Mouse (Mus musculus) ES-E14 (cell line): ENCODE measurements around the gene Rabgap1l. TPM values are rescaled to one million over a fixed set of nuclear protein-coding genes. Genes with fewer than 3 reads are reported as not detected.

Experiments
- DNase-seq: peaks from one replicate; pipeline ENCODE4 v3.0.0-alpha.2; 2013; ENCODE audit warnings: low read depth, low spot score
- H3K27ac ChIP-seq: 2 replicates; pipeline ENCODE4 v1.5.1; 2012; ENCODE audit warnings: low read depth, mild to moderate bottlenecking, low read length, moderate library complexity, mixed read lengths; ENCODE audit not compliant: poor library complexity, insufficient read depth, severe bottlenecking
- H3K36me3 ChIP-seq: 2 replicates; pipeline ENCODE4 v1.6.1; 2012; ENCODE audit warnings: mild to moderate bottlenecking, low read length, moderate library complexity, mixed read lengths; ENCODE audit not compliant: control insufficient read depth, poor library complexity, insufficient read depth, severe bottlenecking
- H3K4me1 ChIP-seq, 2 experiments: fragments of 150-350 bp in 1 of 2; sonication (generic) in 1 of 2; 2 replicates each; pipeline ENCODE4 v1.6.1; 2012; ENCODE audit warnings: low read length in 2 of 2, mild to moderate bottlenecking in 1 of 2, mixed read lengths in 1 of 2; ENCODE audit not compliant: control insufficient read depth in 2 of 2, insufficient read depth in 2 of 2, poor library complexity in 1 of 2
- H3K4me3 ChIP-seq, 2 experiments: fragments of 150-350 bp in 1 of 2; sonication (generic) in 1 of 2; 2 replicates each; pipeline ENCODE4 v1.5.1; 2012; ENCODE audit warnings: low read length in 2 of 2, low read depth in 1 of 2, mild to moderate bottlenecking in 1 of 2, mixed read lengths in 1 of 2; ENCODE audit not compliant: insufficient read depth in 1 of 2, poor library complexity in 1 of 2, severe bottlenecking in 1 of 2
- H3K9ac ChIP-seq: 2 replicates; pipeline ENCODE4 v1.6.1; 2012; ENCODE audit warnings: low read depth, mild to moderate bottlenecking, low read length, mixed read lengths; ENCODE audit not compliant: poor library complexity, insufficient read depth, severe bottlenecking
- H3K9me3 ChIP-seq: fragments of 150-350 bp; sonication (generic); 2 replicates; pipeline ENCODE4 v1.6.1; 2012; ENCODE audit warnings: low read depth, mild to moderate bottlenecking, low read length; ENCODE audit not compliant: control insufficient read depth, insufficient read depth
- CHD2 ChIP-seq: IDR thresholded peaks from 2 replicates; pipeline ENCODE4 v1.6.1; 2014; ENCODE audit warnings: mild to moderate bottlenecking, low read depth, low read length, inconsistent platforms
- HCFC1 ChIP-seq: IDR thresholded peaks from 2 replicates; pipeline ENCODE4 v1.6.1; 2012; ENCODE audit warnings: low read length, inconsistent platforms, borderline replicate concordance; ENCODE audit not compliant: insufficient read depth
- MAFK ChIP-seq: IDR thresholded peaks from 2 replicates; pipeline ENCODE4 v1.6.1; 2014; ENCODE audit warnings: mild to moderate bottlenecking, low read depth, low read length, inconsistent platforms; ENCODE audit not compliant: insufficient read depth
- ZC3H11A ChIP-seq: IDR thresholded peaks from 2 replicates; pipeline ENCODE4 v1.6.1; 2012; ENCODE audit warnings: low read depth, mild to moderate bottlenecking, inconsistent platforms, low read length, borderline replicate concordance
- ZNF384 ChIP-seq: IDR thresholded peaks from 2 replicates; pipeline ENCODE4 v1.6.1; 2012; ENCODE audit warnings: low read depth, low read length, inconsistent platforms
- in situ Hi-C, 2 experiments: fragments of 600-800 bp; cut with MboI; formaldehyde crosslinking; loops; one replicate each; pipeline ENCODE4 v1.15.1; 2025; ENCODE audit warnings: low sequenced_read_pairs in 2 of 2, inconsistent platforms in 1 of 2; ENCODE audit not compliant: unreplicated experiment in 2 of 2
- total RNA-seq: library from RNA; depleted of rRNA; stranded (reverse); fragments of 300-350 nt; gene quantifications from 2 replicates; pipeline ENCODE4 v1.2.3, GENCODE M21; 2012

Rabgap1l gene
- total RNA-seq, 1 experiment, result 10.3 TPM

GRCm38 (mm10) chr1:160795016-160795415 is 2.0 kb upstream of the Rabgap1l start:
- in situ Hi-C loops, result no loop called here

GRCm38 (mm10) chr1:160793791-160794757 is 1.1 kb upstream of the Rabgap1l start:
- DNase-seq, result no peak
- in situ Hi-C loops, result no loop called here

More at GRCm38 (mm10) chr1:160795016-160795415, 2.0 kb upstream of the Rabgap1l start:
- Histone ChIP-seq H3K4me3 (no peak overlapping the region), H3K27ac (no peak overlapping the region), H3K36me3 (no peaks in the 10 kb centered on the region), H3K9ac (no peak overlapping the region), H3K4me1 (no peaks in the 10 kb centered on the region), H3K9me3 (no peaks in the 10 kb centered on the region)
- TF ChIP-seq MAFK, result no peak
- no peak for TF ChIP-seq ZC3H11A
- TF ChIP-seq HCFC1, result no peak
- no peak for TF ChIP-seq ZNF384
- TF ChIP-seq CHD2, result no peak
- no peak for DNase-seq

GRCm38 (mm10) chr1:160792156-160792685 is 790 bp downstream of the Rabgap1l start:
- peak; percentile 31 for DNase-seq
- in situ Hi-C loops, result no loop called here
- no peak for TF ChIP-seq MAFK
- TF ChIP-seq ZC3H11A, result no peak
- no peak for TF ChIP-seq CHD2
- TF ChIP-seq HCFC1, result no peak
- no peak for TF ChIP-seq ZNF384
- Histone ChIP-seq H3K36me3 (no peaks in the 10 kb centered on the region), H3K27ac (no peak overlapping the region), H3K4me3 (peak overlapping the region; percentile 91 to 99), H3K9ac (peak overlapping the region; percentile 81), H3K9me3 (no peaks in the 10 kb centered on the region), H3K4me1 (no peaks in the 10 kb centered on the region)

More at GRCm38 (mm10) chr1:160793791-160794757, 1.1 kb upstream of the Rabgap1l start:
- TF ChIP-seq ZC3H11A (no peak), HCFC1 (no peak), MAFK (no peak), ZNF384 (no peak)
- Histone ChIP-seq H3K9me3 (no peaks in the 10 kb centered on the region), H3K4me1 (no peaks in the 10 kb centered on the region), H3K9ac (no peak overlapping the region), H3K4me3 (no peak overlapping the region), H3K27ac (no peak overlapping the region), H3K36me3 (no peaks in the 10 kb centered on the region)

GRCm38 (mm10) chr1:160791381-160792155 is 1.4 kb downstream of the Rabgap1l start:
- no peak overlapping the region for H3K27ac ChIP-seq

More at GRCm38 (mm10) chr1:160791381-160792155, 1.4 kb downstream of the Rabgap1l start:
- Histone ChIP-seq H3K9ac (peak overlapping the region; percentile 81), H3K4me3 (peak overlapping the region; percentile 91 to 99), H3K4me1 (no peaks in the 10 kb centered on the region), H3K9me3 (no peaks in the 10 kb centered on the region), H3K36me3 (no peaks in the 10 kb centered on the region)
- in situ Hi-C loops, result no loop called here
- TF ChIP-seq MAFK (no peak), HCFC1 (no peak), ZC3H11A (no peak), ZNF384 (no peak), CHD2 (no peak)
- DNase-seq, result no peak
